Mouse (Mus musculus) limb, embryonic 11.5 days (tissue): ENCODE measurements around the gene Rpgrip1l. TPM values are rescaled to one million over a fixed set of nuclear protein-coding genes. Genes with fewer than 3 reads are reported as not detected.

ENCODE experiments used
- ATAC-seq: fragments of 200-750 bp; cut with Nextera tagmentation; 2 replicates; pipeline ENCODE4 v1.8.0; 2017; ENCODE audit warnings: low read depth; ENCODE audit not compliant: insufficient number of reproducible peaks, low FRiP score, low TSS enrichment
- DNase-seq: peaks from one replicate; pipeline ENCODE4 v3.0.0-alpha.2; 2015; ENCODE audit warnings: low spot score
- H3K27ac ChIP-seq: fragments of 300-500 bp; sonication (generic); replicated peaks from 2 replicates; pipeline ENCODE4 v1.5.1; 2014; ENCODE audit warnings: low read depth, mild to moderate bottlenecking, low read length
- H3K27me3 ChIP-seq: fragments of 300-500 bp; sonication (generic); 2 replicates; pipeline ENCODE4 v1.6.1; 2014; ENCODE audit warnings: mild to moderate bottlenecking, low read length, mixed read lengths; ENCODE audit not compliant: control insufficient read depth, insufficient read depth
- H3K36me3 ChIP-seq: fragments of 300-500 bp; sonication (generic); 2 replicates; pipeline ENCODE4 v1.6.1; 2014; ENCODE audit warnings: mild to moderate bottlenecking, low read length, moderate library complexity, mixed read lengths; ENCODE audit not compliant: control insufficient read depth, insufficient read depth
- H3K4me1 ChIP-seq: fragments of 300-500 bp; sonication (generic); 2 replicates; pipeline ENCODE4 v1.6.1; 2014; ENCODE audit warnings: low read length, mixed read lengths; ENCODE audit not compliant: control insufficient read depth, insufficient read depth
- H3K4me2 ChIP-seq: fragments of 300-500 bp; sonication (generic); 2 replicates; pipeline ENCODE4 v1.6.1; 2014; ENCODE audit warnings: low read depth, mild to moderate bottlenecking, moderate library complexity; ENCODE audit not compliant: severe bottlenecking
- H3K4me3 ChIP-seq: fragments of 300-500 bp; sonication (generic); 2 replicates; pipeline ENCODE4 v1.5.1; 2014; ENCODE audit warnings: low read depth, low read length
- H3K9ac ChIP-seq: fragments of 300-500 bp; sonication (generic); 2 replicates; pipeline ENCODE4 v1.6.1; 2014; ENCODE audit warnings: mild to moderate bottlenecking, low read length
- H3K9me3 ChIP-seq: fragments of 300-500 bp; sonication (generic); 2 replicates; pipeline ENCODE4 v1.6.1; 2016; ENCODE audit warnings: low read length; ENCODE audit not compliant: control insufficient read depth
- WGBS: fragments of 180-500 bp; shearing (Covaris S2); extraction: QIAGEN DNeasy Blood & Tissue Kit; methylation state at CpG from one replicate; pipeline ENCODE4 v1.1.7; 2014; 5-methylcytosine and 5-hydroxymethylcytosine counted together
- polyA plus RNA-seq: library from polyadenylated mRNA; unstranded; fragments of >200 nt; fragmentation: Nextera tagmentation; extraction: Ambion mirVana; gene quantifications from 2 replicates; pipeline ENCODE4 v1.2.1, GENCODE M21; 2014

The Rpgrip1l gene
- polyA plus RNA-seq, 1 experiment from 2014 or later, result 15.4 TPM

DNA sequence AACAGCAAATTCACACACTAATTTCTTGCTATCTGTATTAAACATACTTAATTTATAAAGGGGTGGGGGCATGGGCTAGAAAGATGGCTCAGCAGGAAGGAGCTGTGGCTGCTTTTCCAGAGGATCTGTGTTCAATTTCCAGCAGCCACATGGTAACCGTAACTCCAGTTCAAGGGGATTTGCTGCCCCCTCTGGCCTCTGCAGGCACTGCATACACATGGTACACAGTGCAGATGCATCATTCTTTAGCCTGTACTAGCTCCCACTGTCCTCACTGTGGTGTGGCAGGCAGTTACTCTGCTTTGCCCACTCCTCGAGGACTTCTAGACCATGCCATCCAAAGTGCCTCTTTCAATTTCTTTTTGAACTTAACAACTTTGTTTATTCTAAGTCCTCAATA, 36.7 kb downstream of the Rpgrip1l start:
- 89% methylated on average over 2 of the region's 2 CpGs for WGBS
- Histone ChIP-seq H3K4me1 (no peaks in the 10 kb centered on the region), H3K4me3 (no peak overlapping the region), H3K27me3 (no peaks in the 10 kb centered on the region), H3K36me3 (no peaks in the 10 kb centered on the region), H3K9me3 (no peaks in the 10 kb centered on the region), H3K27ac (no peak overlapping the region), H3K4me2 (no peak overlapping the region), H3K9ac (no peak overlapping the region)
- ATAC-seq, result no peak
- peak; percentile 40 for DNase-seq

GRCm38 (mm10) chr8:91273493-91273892, 39.6 kb downstream of the Rpgrip1l start:
- Histone ChIP-seq H3K4me3 (no peak overlapping the region), H3K36me3 (no peaks in the 10 kb centered on the region), H3K4me2 (no peak overlapping the region), H3K9me3 (no peaks in the 10 kb centered on the region), H3K27ac (no peak overlapping the region), H3K9ac (no peak overlapping the region), H3K4me1 (no peaks in the 10 kb centered on the region), H3K27me3 (no peaks in the 10 kb centered on the region)
- 94% methylated on average over 5 of the region's 5 CpGs for WGBS
- DNase-seq, result no peak
- no peak for ATAC-seq

- Histone ChIP-seq H3K36me3 (no peaks in the 10 kb centered on the region), H3K4me1 (no peaks in the 10 kb centered on the region), H3K4me2 (no peak overlapping the region), H3K27me3 (no peaks in the 10 kb centered on the region), H3K9ac (no peak overlapping the region), H3K4me3 (no peak overlapping the region), H3K9me3 (no peaks in the 10 kb centered on the region), H3K27ac (no peak overlapping the region)
- ATAC-seq, result no peak
- no peak for DNase-seq
- WGBS, result 75% methylated on average over 2 of the region's 2 CpGs
Observed at GRCm38 (mm10) chr8:91269374-91269958, 43.6 kb downstream of the Rpgrip1l start.

DNA sequence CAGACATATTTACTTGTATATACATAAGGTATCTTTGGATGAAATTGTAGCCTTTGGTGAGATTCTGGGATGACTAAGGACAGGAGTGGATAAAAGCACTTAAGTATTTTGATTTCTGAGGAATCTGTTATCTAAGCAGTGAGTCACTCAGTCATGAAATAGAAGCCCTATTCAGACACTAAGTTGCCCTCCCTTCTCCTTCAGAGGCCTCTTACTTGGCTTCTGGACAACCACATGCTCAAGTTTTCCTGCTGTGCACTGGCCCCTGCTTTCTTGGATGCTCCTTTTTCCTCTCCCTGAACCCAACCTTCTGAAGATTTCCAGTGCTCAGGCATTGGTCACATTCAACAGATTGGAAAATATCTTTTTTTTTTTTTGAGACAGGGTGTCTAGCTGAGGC, 48.5 kb downstream of the Rpgrip1l start:
- no peak for DNase-seq
- no peaks in the 10 kb centered on the region for H3K4me1 ChIP-seq
- H3K4me2 ChIP-seq, result no peak overlapping the region
- H3K27ac ChIP-seq, result no peak overlapping the region
- no peaks in the 10 kb centered on the region for H3K36me3 ChIP-seq
- H3K9me3 ChIP-seq, result no peaks in the 10 kb centered on the region
- no peak for ATAC-seq
- no peak overlapping the region for H3K4me3 ChIP-seq
- no peak overlapping the region for H3K9ac ChIP-seq
- H3K27me3 ChIP-seq, result no peaks in the 10 kb centered on the region

- DNase-seq, result no peak
- Histone ChIP-seq H3K27ac (no peak overlapping the region), H3K4me3 (no peak overlapping the region), H3K4me2 (no peak overlapping the region), H3K4me1 (no peaks in the 10 kb centered on the region), H3K27me3 (no peaks in the 10 kb centered on the region), H3K9me3 (no peaks in the 10 kb centered on the region), H3K9ac (no peak overlapping the region), H3K36me3 (no peaks in the 10 kb centered on the region)
- WGBS, result 84% methylated on average over 3 of the region's 3 CpGs
- no peak for ATAC-seq
Observed at GRCm38 (mm10) chr8:91263939-91264338, 49.1 kb downstream of the Rpgrip1l start.

DNA sequence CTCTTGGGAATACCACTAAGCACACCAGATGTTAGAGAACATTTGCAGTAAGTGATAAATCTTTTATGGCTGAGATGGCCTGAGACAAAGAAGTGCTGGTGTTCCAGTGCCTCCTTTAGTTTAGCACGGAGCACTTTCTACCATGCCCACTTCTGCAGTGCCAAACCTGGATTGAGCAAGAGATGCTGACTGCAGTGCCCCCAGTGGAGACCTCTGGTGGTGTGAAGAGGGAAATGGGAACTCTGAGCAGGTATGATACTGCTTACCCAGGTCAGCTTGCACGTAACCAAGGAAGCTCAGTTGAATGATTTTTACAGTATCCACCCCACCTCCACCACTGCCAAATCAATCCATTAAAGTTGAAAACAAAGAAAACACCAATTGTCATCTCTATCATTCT, 51.5 kb downstream of the Rpgrip1l start:
- Histone ChIP-seq H3K36me3 (no peaks in the 10 kb centered on the region), H3K9ac (no peak overlapping the region), H3K9me3 (no peaks in the 10 kb centered on the region), H3K4me2 (no peak overlapping the region), H3K4me1 (no peaks in the 10 kb centered on the region), H3K27ac (no peak overlapping the region), H3K27me3 (no peaks in the 10 kb centered on the region), H3K4me3 (no peak overlapping the region)
- no peak for ATAC-seq
- DNase-seq, result no peak
- 85% methylated on average over 2 of the region's 2 CpGs for WGBS

GRCm38 (mm10) chr8:91250966-91251365, 62.1 kb downstream of the Rpgrip1l start:
- ATAC-seq, result no peak
- H3K4me2 ChIP-seq, result no peak overlapping the region
- no peak overlapping the region for H3K27ac ChIP-seq
- no peak overlapping the region for H3K4me3 ChIP-seq
- WGBS, result 92% methylated on average over 6 of the region's 6 CpGs
- H3K4me1 ChIP-seq, result no peaks in the 10 kb centered on the region
- no peaks in the 10 kb centered on the region for H3K36me3 ChIP-seq
- H3K9me3 ChIP-seq, result no peaks in the 10 kb centered on the region
- DNase-seq, result no peak
- no peaks in the 10 kb centered on the region for H3K27me3 ChIP-seq
- H3K9ac ChIP-seq, result no peak overlapping the region

- Histone ChIP-seq H3K4me3 (no peak overlapping the region), H3K9ac (no peak overlapping the region), H3K27me3 (no peaks in the 10 kb centered on the region), H3K4me1 (no peaks in the 10 kb centered on the region), H3K9me3 (no peaks in the 10 kb centered on the region), H3K4me2 (no peak overlapping the region), H3K27ac (no peak overlapping the region), H3K36me3 (no peaks in the 10 kb centered on the region)
- ATAC-seq (no peak), DNase-seq (no peak)
- 95% methylated on average over 9 of the region's 9 CpGs for WGBS
Observed at GRCm38 (mm10) chr8:91249758-91250466, 63.1 kb downstream of the Rpgrip1l start.
